Mouse (Mus musculus): ENCODE data around the gene Lefty1. TPM values are rescaled to one million over a fixed set of nuclear protein-coding genes. Genes with fewer than 3 reads are reported as not detected.

The Lefty1 gene
- polyA plus RNA-seq, 1 experiment from 2014 or later: 6.1 TPM

DNA sequence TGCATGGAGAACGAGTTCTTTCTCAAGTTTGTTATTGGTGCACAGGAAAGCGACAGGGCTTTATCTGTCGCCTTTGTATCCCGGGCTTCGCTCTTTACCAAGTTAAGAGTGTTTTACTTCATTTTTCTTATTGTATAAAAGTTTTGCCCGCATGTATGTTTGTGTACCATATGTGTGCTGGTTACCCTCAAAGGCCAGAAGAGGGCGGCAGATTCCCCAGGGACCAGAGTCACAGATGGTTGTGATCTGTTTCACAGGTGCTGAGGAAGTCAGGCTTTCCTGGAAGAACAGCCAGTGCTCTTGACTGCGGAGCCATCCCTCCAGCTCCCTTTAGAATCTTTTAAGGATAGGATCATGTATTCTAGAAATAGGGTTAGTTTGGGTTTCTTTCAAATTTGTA, 51.9 kb downstream of the Lefty1 start:
- H3K4me1 ChIP-seq (replicated peaks; ENCODE audit: control insufficient read depth, insufficient read depth): no peaks in the 10 kb centered on the region
- DNase-seq (ENCODE audit: low spot score): no peak
- H3K27me3 ChIP-seq (ENCODE audit: control insufficient read depth, insufficient read depth, low read length): no peaks in the 10 kb centered on the region
- no peak overlapping the region for H3K4me2 ChIP-seq (replicated peaks; ENCODE audit: low read depth)
- H3K36me3 ChIP-seq (ENCODE audit: control insufficient read depth, insufficient read depth, low read length): no peaks in the 10 kb centered on the region
- H3K9me3 ChIP-seq (ENCODE audit: control insufficient read depth, low read length): no peaks in the 10 kb centered on the region
- H3K4me3 ChIP-seq (ENCODE audit: low read depth, low read length): no peak overlapping the region
- 93% methylated on average over 8 of the region's 8 CpGs for WGBS
- no peak for ATAC-seq (ENCODE audit: low FRiP score, low TSS enrichment)
- no peak for TF ChIP-seq EP300 (optimal IDR thresholded peaks at IDR 0.05)
- TF ChIP-seq CTCF (IDR thresholded peaks at IDR 0.05; ENCODE audit: low read depth): peak; percentile 30
- H3K27ac ChIP-seq (replicated peaks): no peak overlapping the region
- H3K9ac ChIP-seq (ENCODE audit: low read length): no peak overlapping the region

DNA sequence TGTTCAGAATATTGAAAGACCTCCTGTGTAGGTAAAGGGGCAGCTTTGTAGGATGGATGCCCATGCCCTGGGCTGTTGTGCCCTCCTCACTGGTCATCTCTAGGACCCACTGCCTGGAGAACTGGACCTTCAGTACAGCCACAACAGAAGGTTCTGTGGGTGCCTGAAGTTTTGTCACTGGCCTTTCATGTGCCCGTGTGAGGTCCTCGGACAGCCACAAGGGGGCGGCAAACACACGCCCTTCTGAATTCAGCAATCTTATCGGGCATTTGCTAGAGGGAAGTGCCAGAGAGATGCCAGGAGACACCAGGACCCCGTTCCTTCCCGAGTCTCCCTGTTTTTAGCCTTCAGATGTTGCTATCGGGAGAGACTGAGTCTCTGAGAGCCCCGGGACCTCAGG, 52.9 kb downstream of the Lefty1 start:
- Histone ChIP-seq H3K4me3 (ENCODE audit: low read depth, low read length) (no peak overlapping the region), H3K36me3 (ENCODE audit: control insufficient read depth, insufficient read depth, low read length) (no peaks in the 10 kb centered on the region), H3K27ac (replicated peaks) (no peak overlapping the region), H3K9ac (ENCODE audit: low read length) (no peak overlapping the region; the same call in 1 of the 2 replicates), H3K4me2 (replicated peaks; ENCODE audit: low read depth) (no peak overlapping the region), H3K9me3 (ENCODE audit: control insufficient read depth, low read length) (no peaks in the 10 kb centered on the region), H3K4me1 (replicated peaks; ENCODE audit: control insufficient read depth, insufficient read depth) (no peaks in the 10 kb centered on the region), H3K27me3 (ENCODE audit: control insufficient read depth, insufficient read depth, low read length) (no peaks in the 10 kb centered on the region)
- TF ChIP-seq CTCF (IDR thresholded peaks at IDR 0.05; ENCODE audit: low read depth) (peak; percentile 97), EP300 (optimal IDR thresholded peaks at IDR 0.05) (no peak)
- WGBS: 2% methylated on average over 9 of the region's 9 CpGs
- ATAC-seq (ENCODE audit: low FRiP score, low TSS enrichment) (no peak; the same call in 1 of the 2 replicates), DNase-seq (ENCODE audit: low spot score) (peak; percentile 84)

Other genes starting within 250 kb of the Lefty1 start
- gene Mixl1, start 238.0 kb upstream of the Lefty1 start, polyA plus RNA-seq (2015; fragmentation: Nextera tagmentation; extraction: Ambion mirVana): 0.04 and 0.05 TPM in 2 replicates
- 16.6 and 16.7 TPM in 2 replicates for gene Acbd3, start 209.0 kb upstream of the Lefty1 start, polyA plus RNA-seq (2015; fragmentation: Nextera tagmentation; extraction: Ambion mirVana)
- 1,633 and 1,693 TPM in 2 replicates for gene H3f3a, start 121.1 kb upstream of the Lefty1 start, polyA plus RNA-seq (2015; fragmentation: Nextera tagmentation; extraction: Ambion mirVana)
- gene Sde2, start 83.9 kb upstream of the Lefty1 start, polyA plus RNA-seq (2015; fragmentation: Nextera tagmentation; extraction: Ambion mirVana): 18.8 and 20.0 TPM in 2 replicates
- gene Lefty2, start 41.9 kb upstream of the Lefty1 start, polyA plus RNA-seq (2015; fragmentation: Nextera tagmentation; extraction: Ambion mirVana): 0.13 and 0.15 TPM in 2 replicates
- gene Pycr2, start 30.7 kb upstream of the Lefty1 start, polyA plus RNA-seq (2015; fragmentation: Nextera tagmentation; extraction: Ambion mirVana): 62.6 and 63.7 TPM in 2 replicates
- gene Tmem63a, start 7.3 kb downstream of the Lefty1 start, polyA plus RNA-seq (2015; fragmentation: Nextera tagmentation; extraction: Ambion mirVana): 35.2 and 36.7 TPM in 2 replicates
- gene Ephx1, start 85.9 kb downstream of the Lefty1 start, polyA plus RNA-seq (2015; fragmentation: Nextera tagmentation; extraction: Ambion mirVana): 30.0 and 32.2 TPM in 2 replicates
- gene 9130409I23Rik, start 116.2 kb downstream of the Lefty1 start, polyA plus RNA-seq (2015; fragmentation: Nextera tagmentation; extraction: Ambion mirVana): 0.28 and 0.72 TPM in 2 replicates
- gene Nvl, start 209.2 kb downstream of the Lefty1 start, polyA plus RNA-seq (2015; fragmentation: Nextera tagmentation; extraction: Ambion mirVana): 11.1 and 12.1 TPM in 2 replicates
- 116 and 118 TPM in 2 replicates for gene Cnih4, start 209.7 kb downstream of the Lefty1 start, polyA plus RNA-seq (2015; fragmentation: Nextera tagmentation; extraction: Ambion mirVana)